Mouse (Mus musculus): ENCODE results near the gene Nfs1. TPM values are rescaled to one million over a fixed set of nuclear protein-coding genes. Genes with fewer than 3 reads are reported as not detected.

Nfs1 gene
- polyA plus RNA-seq, 1 experiment from 2014 or later: 37.6 TPM

DNA sequence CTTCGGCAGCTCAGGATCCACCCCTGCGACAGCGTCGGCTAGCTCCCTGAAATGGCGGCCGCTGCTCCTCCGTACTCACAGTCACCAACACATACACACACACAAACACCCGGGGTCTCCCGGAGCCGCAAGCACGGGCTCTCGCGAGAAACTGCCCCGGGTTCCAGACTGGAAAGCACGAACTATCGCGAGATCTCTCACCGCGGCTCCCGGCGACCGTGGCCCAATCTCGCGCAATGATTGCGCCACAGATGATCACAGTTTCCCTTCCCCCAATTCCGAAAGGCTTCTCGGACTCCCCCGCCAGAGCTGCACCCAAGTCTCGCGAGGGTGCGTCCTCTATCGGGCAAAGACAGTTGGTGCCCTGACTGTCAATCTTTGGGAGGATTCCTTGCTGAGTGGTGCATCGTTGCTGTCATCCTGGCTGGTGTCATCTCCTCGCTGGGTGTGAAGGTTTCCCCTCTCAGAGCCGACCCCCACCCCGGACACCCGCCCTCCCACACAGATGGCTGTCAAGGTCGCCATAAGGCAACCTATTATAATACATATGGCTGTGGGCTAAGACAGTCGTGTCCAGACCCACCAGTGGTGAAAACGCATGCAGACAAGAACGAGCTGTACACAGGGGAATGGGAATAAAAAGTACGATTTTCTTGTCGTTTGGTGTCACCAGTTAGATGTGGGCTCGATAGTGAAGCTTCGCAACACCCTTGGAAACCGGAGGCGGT is 36.3 kb upstream of the Nfs1 start, which contains the start of gene Rbm39:
TSS of gene Rbm39 (minus strand) at position 145 of the 728 bp plus-strand sequence.
- Histone ChIP-seq H3K4me2 (ENCODE audit: low read length) (peak within 1 kb of the TSS; percentile 78), H3K9me3 (replicated peaks; ENCODE audit: control insufficient read depth, low read length, poor library complexity, severe bottlenecking) (no peaks in the 10 kb centered on the region), H3K36me3 (ENCODE audit: control insufficient read depth, insufficient read depth, low read length) (peaks cover 6% of the 10 kb centered on the region; the same call in 1 of the 2 replicates), H3K27me3 (ENCODE audit: control insufficient read depth, insufficient read depth, low read depth, low read length) (no peaks in the 10 kb centered on the region), H3K9ac (ENCODE audit: low read depth, low read length) (peak within 1 kb of the TSS; percentile 100), H3K4me3 (ENCODE audit: low read depth, low read length) (peak within 1 kb of the TSS; percentile 97), H3K4me1 (ENCODE audit: control insufficient read depth, insufficient read depth, low read length) (peaks cover 30% of the 10 kb centered on the region), H3K27ac (ENCODE audit: low read length) (peak within 1 kb of the TSS; percentile 98)
- peak; percentile 97 for ATAC-seq
- WGBS: under 1% methylated on average over 46 of the region's 47 CpGs

DNA sequence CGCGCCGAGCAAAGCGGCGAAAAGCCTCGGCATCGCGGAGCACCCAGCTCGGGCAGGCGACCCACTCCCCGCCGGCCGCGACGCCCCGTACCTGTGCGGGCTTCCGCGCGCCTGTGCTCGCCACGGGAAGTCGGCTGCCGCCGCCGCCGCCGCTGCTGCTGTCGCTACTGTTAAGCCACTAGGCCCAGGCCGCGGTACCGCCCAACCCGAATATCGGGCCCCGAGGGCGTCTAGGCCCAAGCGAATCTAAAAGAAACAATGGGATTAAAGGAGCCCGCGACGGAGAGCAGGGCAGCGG is 35.8 kb upstream of the Nfs1 start:
- no peaks in the 10 kb centered on the region for H3K9me3 ChIP-seq (replicated peaks; ENCODE audit: control insufficient read depth, low read length, poor library complexity, severe bottlenecking)
- peak; percentile 18; the same call in 1 of the 2 replicates for ATAC-seq

DNA sequence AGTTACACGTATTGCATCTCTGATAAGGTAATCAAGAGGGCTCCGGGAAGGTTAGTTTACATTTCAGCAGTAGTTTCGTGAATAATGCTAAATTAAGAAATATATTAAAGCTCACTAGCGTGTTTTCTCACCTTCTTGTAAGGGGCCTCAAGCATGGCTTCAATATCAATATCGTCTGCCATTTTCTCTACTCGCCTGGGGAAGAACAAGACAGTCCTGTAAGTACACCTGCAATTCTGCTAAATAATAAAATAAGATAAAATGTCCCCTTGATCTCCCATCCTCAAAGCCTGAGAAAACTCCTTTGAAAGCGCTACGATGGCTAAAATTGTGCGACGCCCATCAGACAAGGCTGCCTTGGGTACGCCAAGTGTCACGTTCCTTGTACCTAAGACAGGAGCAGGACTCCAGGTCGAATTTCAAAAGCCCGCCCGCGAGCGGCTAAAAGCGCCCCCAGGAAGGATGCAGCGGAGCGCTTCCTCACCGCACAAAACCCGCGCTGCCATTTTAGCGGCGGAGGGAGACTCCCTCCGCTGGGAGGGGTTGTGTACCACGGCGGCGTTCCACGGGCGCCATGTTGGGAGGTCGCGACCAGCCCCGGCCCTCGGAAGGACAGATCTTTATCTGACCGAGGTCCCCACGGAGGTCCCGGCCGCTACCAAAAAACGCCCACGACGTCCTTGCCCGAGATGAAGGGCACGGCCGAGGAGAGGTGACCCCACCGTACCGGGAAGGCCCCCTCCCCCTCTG is 35.2 kb upstream of the Nfs1 start:
- H3K36me3 ChIP-seq (ENCODE audit: control insufficient read depth, insufficient read depth, low read length): peaks cover 7% of the 10 kb centered on the region; the same call in 1 of the 2 replicates
- ATAC-seq: peak; percentile 47
- WGBS: under 1% methylated on average over 47 of the region's 47 CpGs
- peak overlapping the region; percentile 98 for H3K27ac ChIP-seq (ENCODE audit: low read length)
- peak overlapping the region; percentile 78 for H3K4me2 ChIP-seq (ENCODE audit: low read length)
- no peaks in the 10 kb centered on the region for H3K27me3 ChIP-seq (ENCODE audit: control insufficient read depth, insufficient read depth, low read depth, low read length)
- peak overlapping the region; percentile 100 for H3K9ac ChIP-seq (ENCODE audit: low read depth, low read length)
- H3K4me3 ChIP-seq (ENCODE audit: low read depth, low read length): peak overlapping the region; percentile 97
- H3K4me1 ChIP-seq (ENCODE audit: control insufficient read depth, insufficient read depth, low read length): peaks cover 32% of the 10 kb centered on the region
- no peaks in the 10 kb centered on the region for H3K9me3 ChIP-seq (replicated peaks; ENCODE audit: control insufficient read depth, low read length, poor library complexity, severe bottlenecking)

More for the DNA sequence above, 35.8 kb upstream of the Nfs1 start:
- peak overlapping the region; percentile 98 for H3K27ac ChIP-seq (ENCODE audit: low read length)
- H3K9ac ChIP-seq (ENCODE audit: low read depth, low read length): peak overlapping the region; percentile 100
- peak overlapping the region; percentile 97 for H3K4me3 ChIP-seq (ENCODE audit: low read depth, low read length)
- 2% methylated on average over 28 of the region's 41 CpGs for WGBS
- no peak overlapping the region for H3K4me2 ChIP-seq (ENCODE audit: low read length)
- H3K27me3 ChIP-seq (ENCODE audit: control insufficient read depth, insufficient read depth, low read depth, low read length): no peaks in the 10 kb centered on the region
- H3K4me1 ChIP-seq (ENCODE audit: control insufficient read depth, insufficient read depth, low read length): peaks cover 30% of the 10 kb centered on the region
- H3K36me3 ChIP-seq (ENCODE audit: control insufficient read depth, insufficient read depth, low read length): peaks cover 6% of the 10 kb centered on the region; the same call in 1 of the 2 replicates

DNA sequence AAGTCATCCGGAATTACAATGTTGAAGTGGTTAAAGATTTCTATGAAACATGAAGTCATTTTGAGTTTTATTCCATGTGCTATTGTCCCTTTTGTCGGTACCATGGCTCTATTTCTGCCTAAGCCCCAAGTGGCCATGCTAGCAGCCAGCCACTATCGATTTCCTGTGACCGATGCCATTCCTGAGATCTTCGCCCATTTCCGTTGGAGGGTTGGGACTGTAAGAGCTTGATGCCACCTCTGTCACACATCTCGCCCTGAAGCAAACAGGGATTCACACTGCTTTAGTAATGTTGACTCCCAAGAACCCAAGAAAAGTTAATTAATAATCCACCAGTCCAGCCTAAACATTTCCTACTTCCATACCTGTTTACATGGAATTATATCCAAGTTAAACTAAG is 33.7 kb upstream of the Nfs1 start:
- Histone ChIP-seq H3K9me3 (replicated peaks; ENCODE audit: control insufficient read depth, low read length, poor library complexity, severe bottlenecking) (no peaks in the 10 kb centered on the region), H3K27ac (ENCODE audit: low read length) (no peak overlapping the region), H3K4me2 (ENCODE audit: low read length) (peak overlapping the region; percentile 15; the same call in 1 of the 2 replicates), H3K36me3 (ENCODE audit: control insufficient read depth, insufficient read depth, low read length) (peaks cover 14% of the 10 kb centered on the region; the same call in 1 of the 2 replicates), H3K27me3 (ENCODE audit: control insufficient read depth, insufficient read depth, low read depth, low read length) (no peaks in the 10 kb centered on the region), H3K4me1 (ENCODE audit: control insufficient read depth, insufficient read depth, low read length) (peaks cover 37% of the 10 kb centered on the region), H3K9ac (ENCODE audit: low read depth, low read length) (no peak overlapping the region), H3K4me3 (ENCODE audit: low read depth, low read length) (no peak overlapping the region)
- ATAC-seq: no peak
- WGBS: 71% methylated on average over 7 of the region's 7 CpGs

DNA sequence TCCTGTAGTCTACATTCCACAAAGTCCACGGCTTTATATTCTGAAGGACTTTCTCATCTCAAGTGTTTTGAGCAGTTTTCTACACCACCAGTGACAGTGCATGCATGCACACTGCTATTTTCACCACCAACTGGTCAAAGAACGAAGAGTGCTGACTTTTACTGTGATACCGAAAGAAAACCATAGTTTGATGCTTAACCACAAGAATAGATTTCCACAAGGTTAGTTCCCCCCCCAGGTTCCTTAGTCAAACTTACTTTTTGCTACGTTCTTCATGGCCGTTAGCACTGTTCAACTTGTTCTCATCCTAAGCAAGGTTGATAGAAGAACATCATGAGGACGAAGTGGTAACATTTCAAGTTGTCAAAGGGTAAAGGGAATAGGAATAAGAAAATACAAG is 33.1 kb upstream of the Nfs1 start:
- H3K9ac ChIP-seq (ENCODE audit: low read depth, low read length): no peak overlapping the region
- no peak overlapping the region for H3K4me3 ChIP-seq (ENCODE audit: low read depth, low read length)
- ATAC-seq: no peak
- H3K4me2 ChIP-seq (ENCODE audit: low read length): no peak overlapping the region
- H3K4me1 ChIP-seq (ENCODE audit: control insufficient read depth, insufficient read depth, low read length): peaks cover 37% of the 10 kb centered on the region
- no peak overlapping the region for H3K27ac ChIP-seq (ENCODE audit: low read length)
- WGBS: 86% methylated on average over 6 of the region's 6 CpGs
- H3K27me3 ChIP-seq (ENCODE audit: control insufficient read depth, insufficient read depth, low read depth, low read length): no peaks in the 10 kb centered on the region
- no peaks in the 10 kb centered on the region for H3K9me3 ChIP-seq (replicated peaks; ENCODE audit: control insufficient read depth, low read length, poor library complexity, severe bottlenecking)
- H3K36me3 ChIP-seq (ENCODE audit: control insufficient read depth, insufficient read depth, low read length): peaks cover 14% of the 10 kb centered on the region; the same call in 1 of the 2 replicates

DNA sequence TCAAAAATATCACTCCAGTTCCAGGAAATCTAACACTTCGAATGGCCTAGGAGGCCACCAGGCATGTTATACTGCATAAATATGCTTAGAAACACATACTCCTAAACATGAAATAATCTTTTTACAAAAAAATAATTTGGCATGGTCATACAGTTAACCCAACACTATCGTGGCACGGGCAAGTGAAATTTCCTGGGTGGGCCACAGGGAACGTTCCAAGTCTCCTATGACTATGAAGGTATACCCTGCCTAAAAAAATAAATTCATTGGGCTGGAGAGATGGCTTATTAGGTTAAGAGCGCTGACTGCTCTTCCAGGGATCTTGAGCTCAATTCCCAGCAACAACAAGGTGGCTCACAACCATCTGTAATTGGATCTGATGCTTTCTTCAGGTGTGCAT is 22.6 kb upstream of the Nfs1 start:
- Histone ChIP-seq H3K27ac (ENCODE audit: low read length) (no peak overlapping the region), H3K4me2 (ENCODE audit: low read length) (no peak overlapping the region), H3K27me3 (ENCODE audit: control insufficient read depth, insufficient read depth, low read depth, low read length) (no peaks in the 10 kb centered on the region), H3K36me3 (ENCODE audit: control insufficient read depth, insufficient read depth, low read length) (peaks cover 38% of the 10 kb centered on the region), H3K9ac (ENCODE audit: low read depth, low read length) (no peak overlapping the region), H3K4me1 (ENCODE audit: control insufficient read depth, insufficient read depth, low read length) (no peaks in the 10 kb centered on the region), H3K4me3 (ENCODE audit: low read depth, low read length) (no peak overlapping the region), H3K9me3 (replicated peaks; ENCODE audit: control insufficient read depth, low read length, poor library complexity, severe bottlenecking) (no peaks in the 10 kb centered on the region)
- no peak for ATAC-seq
- WGBS: 95% methylated on average over 5 of the region's 5 CpGs

DNA sequence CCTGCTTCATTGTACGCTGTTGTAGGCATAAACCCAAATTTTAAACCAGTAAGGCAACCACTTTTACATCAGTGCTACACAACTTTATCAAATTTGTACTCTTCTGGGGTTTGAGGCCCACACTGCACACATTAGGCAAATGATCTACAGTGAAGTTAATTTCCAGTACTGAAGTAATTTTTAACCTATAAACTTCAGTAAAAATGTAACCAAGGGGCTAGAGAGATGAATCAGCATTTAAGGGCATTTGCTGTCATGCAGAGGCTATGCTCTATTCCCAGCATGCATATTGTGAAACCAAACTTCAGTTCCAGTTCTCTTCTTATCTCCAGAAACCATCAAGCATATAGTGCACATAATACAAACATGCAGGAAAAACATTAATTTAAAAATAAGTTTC is 21.5 kb upstream of the Nfs1 start:
- H3K36me3 ChIP-seq (ENCODE audit: control insufficient read depth, insufficient read depth, low read length): peaks cover 39% of the 10 kb centered on the region
- 94% methylated on average over 1 of the region's 1 CpGs for WGBS
- H3K4me2 ChIP-seq (ENCODE audit: low read length): no peak overlapping the region
- no peak overlapping the region for H3K27ac ChIP-seq (ENCODE audit: low read length)
- no peak overlapping the region for H3K9ac ChIP-seq (ENCODE audit: low read depth, low read length)
- ATAC-seq: no peak
- H3K4me3 ChIP-seq (ENCODE audit: low read depth, low read length): no peak overlapping the region
- H3K4me1 ChIP-seq (ENCODE audit: control insufficient read depth, insufficient read depth, low read length): no peaks in the 10 kb centered on the region
- H3K9me3 ChIP-seq (replicated peaks; ENCODE audit: control insufficient read depth, low read length, poor library complexity, severe bottlenecking): no peaks in the 10 kb centered on the region
- no peaks in the 10 kb centered on the region for H3K27me3 ChIP-seq (ENCODE audit: control insufficient read depth, insufficient read depth, low read depth, low read length)

DNA sequence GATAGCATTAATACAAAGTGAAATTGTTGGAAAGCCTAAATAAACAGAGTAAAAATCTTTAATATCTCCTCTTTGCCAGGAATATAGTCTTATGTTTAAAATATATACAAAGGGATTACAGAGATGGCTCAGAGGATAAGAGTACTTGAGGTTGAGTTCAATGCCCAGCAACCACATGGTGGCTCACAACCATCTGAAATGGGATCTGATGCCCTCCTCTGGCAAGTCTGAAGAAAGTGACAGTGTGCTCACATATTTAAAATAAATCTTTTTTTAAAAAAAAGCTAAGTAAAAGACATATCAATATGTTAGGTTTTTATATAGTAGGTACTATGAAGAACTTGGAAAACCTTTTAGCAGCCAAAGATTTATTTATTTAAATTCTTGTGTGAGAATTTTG is 7.6 kb upstream of the Nfs1 start:
- Histone ChIP-seq H3K27me3 (ENCODE audit: control insufficient read depth, insufficient read depth, low read depth, low read length) (no peaks in the 10 kb centered on the region), H3K9me3 (replicated peaks; ENCODE audit: control insufficient read depth, low read length, poor library complexity, severe bottlenecking) (no peaks in the 10 kb centered on the region), H3K4me2 (ENCODE audit: low read length) (no peak overlapping the region), H3K27ac (ENCODE audit: low read length) (no peak overlapping the region), H3K9ac (ENCODE audit: low read depth, low read length) (no peak overlapping the region), H3K36me3 (ENCODE audit: control insufficient read depth, insufficient read depth, low read length) (peaks cover 19% of the 10 kb centered on the region), H3K4me3 (ENCODE audit: low read depth, low read length) (no peak overlapping the region), H3K4me1 (ENCODE audit: control insufficient read depth, insufficient read depth, low read length) (no peaks in the 10 kb centered on the region)
- ATAC-seq: no peak

DNA sequence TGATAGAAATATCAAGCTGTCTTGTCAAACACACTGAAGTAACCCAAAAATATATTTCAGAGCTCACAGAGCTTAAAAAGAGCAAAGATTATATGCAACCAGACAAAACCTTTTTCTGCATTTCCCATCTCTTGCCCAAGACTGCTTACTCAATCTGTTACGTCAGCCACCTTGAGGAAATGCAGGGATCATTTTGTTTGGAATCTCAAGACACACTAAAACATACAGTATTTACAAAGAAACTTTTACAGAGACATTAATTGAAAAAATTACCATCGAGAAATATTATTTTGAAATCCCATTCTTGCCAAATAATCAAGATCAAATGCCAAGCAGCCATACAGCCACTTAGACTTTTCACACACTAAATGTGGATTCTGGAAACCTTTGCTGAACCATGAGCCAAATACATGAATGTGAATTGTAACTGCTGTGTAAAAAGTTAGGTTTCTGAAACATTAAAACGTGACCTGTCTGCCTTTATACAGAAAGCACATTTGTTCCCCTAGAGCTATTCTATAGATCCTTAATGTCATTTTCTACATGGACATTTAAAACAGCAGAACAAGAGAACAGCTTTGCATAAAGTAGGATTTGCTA is 3.4 kb upstream of the Nfs1 start:
- Histone ChIP-seq H3K36me3 (ENCODE audit: control insufficient read depth, insufficient read depth, low read length) (peaks cover 17% of the 10 kb centered on the region), H3K27me3 (ENCODE audit: control insufficient read depth, insufficient read depth, low read depth, low read length) (no peaks in the 10 kb centered on the region), H3K27ac (ENCODE audit: low read length) (no peak overlapping the region), H3K4me2 (ENCODE audit: low read length) (no peak overlapping the region), H3K4me1 (ENCODE audit: control insufficient read depth, insufficient read depth, low read length) (peaks cover 13% of the 10 kb centered on the region), H3K9me3 (replicated peaks; ENCODE audit: control insufficient read depth, low read length, poor library complexity, severe bottlenecking) (no peaks in the 10 kb centered on the region), H3K9ac (ENCODE audit: low read depth, low read length) (no peak overlapping the region), H3K4me3 (ENCODE audit: low read depth, low read length) (no peak overlapping the region)
- 90% methylated on average over 3 of the region's 3 CpGs for WGBS
- no peak for ATAC-seq

Measured in midbrain, embryonic 16.5 days (tissue).